Mouse (Mus musculus) heart, embryonic 10.5 days (tissue): ENCODE measurements around the gene Tbc1d9b. TPM values are rescaled to one million over a fixed set of nuclear protein-coding genes. Genes with fewer than 3 reads are reported as not detected.

Experiments
- polyA plus RNA-seq: library from polyadenylated mRNA; unstranded; fragments of >200 nt; fragmentation: Nextera tagmentation; extraction: Ambion mirVana; gene quantifications from 2 replicates; pipeline ENCODE4 v1.2.1, GENCODE M21; 2016

Tbc1d9b gene
- polyA plus RNA-seq, 1 experiment from 2014 or later = 29.5 TPM

Other genes with a start within 250 kb of the Tbc1d9b start
- 0.17 and 0.20 TPM in 2 replicates for gene Rasgef1c, start 229.6 kb upstream of the Tbc1d9b start, polyA plus RNA-seq
- gene Rnf130, start 106.0 kb upstream of the Tbc1d9b start, polyA plus RNA-seq = 27.1 and 31.6 TPM in 2 replicates
- 15.6 and 21.7 TPM in 2 replicates for gene Mrnip, start 43.0 kb downstream of the Tbc1d9b start, polyA plus RNA-seq
- gene Sqstm1, start 79.4 kb downstream of the Tbc1d9b start, polyA plus RNA-seq = 193 TPM in 2 replicates
- 17.3 and 20.1 TPM in 2 replicates for gene Mgat4b, start 79.5 kb downstream of the Tbc1d9b start, polyA plus RNA-seq
- gene Ltc4s, start 107.2 kb downstream of the Tbc1d9b start, polyA plus RNA-seq = 0.42 and 0.60 TPM in 2 replicates
- gene Maml1, start 160.9 kb downstream of the Tbc1d9b start, polyA plus RNA-seq = 3.3 and 4.7 TPM in 2 replicates
- 354 and 363 TPM in 2 replicates for gene Canx, start 194.3 kb downstream of the Tbc1d9b start, polyA plus RNA-seq
- gene Cby3, start 223.1 kb downstream of the Tbc1d9b start, polyA plus RNA-seq = 0.39 TPM in 1 of 2 replicates, not detected in the other
- gene Hnrnph1, start 245.6 kb downstream of the Tbc1d9b start, polyA plus RNA-seq = 253 and 367 TPM in 2 replicates